Mouse (Mus musculus): ENCODE data around the gene Sept12. TPM values are rescaled to one million over a fixed set of nuclear protein-coding genes. Genes with fewer than 3 reads are reported as not detected.

Sept12 gene
- polyA plus RNA-seq, 1 experiment from 2014 or later, result 0.05 TPM

DNA sequence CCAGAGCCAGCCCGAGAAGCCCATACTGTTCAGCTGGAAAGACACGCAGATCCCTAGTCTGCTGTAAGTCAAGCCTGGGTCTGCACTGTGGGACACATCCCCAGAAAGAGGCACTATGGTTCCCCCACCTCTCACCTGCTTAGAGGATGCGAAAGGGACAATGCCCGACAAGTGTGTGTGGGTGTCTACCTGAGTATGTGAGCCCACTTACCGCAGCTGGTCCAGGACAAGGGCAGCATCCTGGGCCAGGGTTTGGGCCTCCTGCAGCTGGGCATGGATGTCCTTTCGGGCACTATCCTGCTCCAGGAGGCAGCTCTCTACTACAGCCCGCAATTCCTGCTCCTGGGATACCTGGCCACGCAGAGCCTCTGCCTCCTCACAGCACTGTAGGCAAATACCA, 54.8 kb downstream of the Sept12 start:
- no peak overlapping the region for H3K4me3 ChIP-seq
- H3K4me1 ChIP-seq (replicated peaks), result peaks cover 22% of the 10 kb centered on the region
- no peaks in the 10 kb centered on the region for H3K9me3 ChIP-seq
- DNase-seq (ENCODE audit: low spot score), result no peak
- peaks cover 79% of the 10 kb centered on the region for H3K36me3 ChIP-seq
- no peak overlapping the region for H3K27ac ChIP-seq
- WGBS, result 91% methylated on average over 8 of the region's 8 CpGs
- no peaks in the 10 kb centered on the region for H3K27me3 ChIP-seq (ENCODE audit: insufficient read depth, poor library complexity, severe bottlenecking)

DNA sequence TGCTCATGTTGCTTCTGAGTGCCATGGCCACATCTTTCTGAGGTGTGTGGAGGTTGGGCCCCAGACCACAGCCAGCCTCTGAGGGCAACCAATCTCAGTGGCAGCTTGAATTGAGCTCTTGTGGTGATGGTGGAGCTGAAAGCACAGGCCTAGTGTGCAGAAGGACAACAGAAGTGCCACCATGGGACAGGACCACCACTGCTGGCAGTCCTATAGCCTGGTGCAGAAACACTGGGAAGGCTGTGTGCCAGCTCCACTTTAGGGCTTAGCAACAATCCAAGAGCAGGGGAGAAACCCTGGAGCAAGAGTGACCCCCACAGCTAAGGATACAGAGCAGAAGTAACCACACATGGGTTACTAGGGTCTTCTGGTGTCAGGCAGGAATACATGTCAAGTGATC, 56.6 kb downstream of the Sept12 start:
- no peak overlapping the region for H3K27ac ChIP-seq
- peaks cover 79% of the 10 kb centered on the region for H3K36me3 ChIP-seq
- no peak for DNase-seq (ENCODE audit: low spot score)
- H3K4me1 ChIP-seq (replicated peaks), result peaks cover 22% of the 10 kb centered on the region
- H3K9me3 ChIP-seq, result no peaks in the 10 kb centered on the region
- no peaks in the 10 kb centered on the region for H3K27me3 ChIP-seq (ENCODE audit: insufficient read depth, poor library complexity, severe bottlenecking)
- H3K4me3 ChIP-seq, result no peak overlapping the region

DNA sequence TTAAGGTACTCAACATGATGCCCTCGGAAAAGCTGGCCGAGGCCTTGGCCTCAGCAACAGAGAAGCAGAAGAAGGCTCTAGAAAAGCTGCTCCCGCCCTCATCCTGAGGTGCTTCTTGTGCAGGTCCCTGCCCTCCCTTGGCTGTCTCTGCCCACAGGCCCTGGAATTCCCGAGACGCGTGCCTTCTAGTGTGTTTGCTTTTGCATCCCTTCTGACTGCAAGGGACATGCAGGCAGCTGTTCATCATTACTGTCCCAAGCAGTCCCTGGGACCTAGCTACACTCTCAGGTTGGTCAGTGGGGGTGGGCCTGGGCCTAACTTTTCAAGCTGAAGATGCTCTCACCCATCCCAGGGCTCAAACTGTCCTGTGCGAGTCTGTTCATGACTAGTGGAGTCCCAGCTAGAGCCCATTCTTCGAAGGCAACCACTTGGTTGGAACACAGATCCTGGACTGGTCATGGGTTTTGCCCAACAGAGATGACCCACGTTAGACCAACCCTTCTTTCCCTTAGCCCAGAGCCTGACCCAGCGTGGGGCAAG, 57.3 kb downstream of the Sept12 start:
- peaks cover 22% of the 10 kb centered on the region for H3K4me1 ChIP-seq (replicated peaks)
- no peak for DNase-seq (ENCODE audit: low spot score)
- H3K36me3 ChIP-seq, result peaks cover 80% of the 10 kb centered on the region
- no peaks in the 10 kb centered on the region for H3K27me3 ChIP-seq (ENCODE audit: insufficient read depth, poor library complexity, severe bottlenecking)
- no peak overlapping the region for H3K27ac ChIP-seq
- H3K9me3 ChIP-seq, result no peaks in the 10 kb centered on the region
- H3K4me3 ChIP-seq, result peak overlapping the region; percentile 91
- WGBS, result 89% methylated on average over 10 of the region's 10 CpGs

DNA sequence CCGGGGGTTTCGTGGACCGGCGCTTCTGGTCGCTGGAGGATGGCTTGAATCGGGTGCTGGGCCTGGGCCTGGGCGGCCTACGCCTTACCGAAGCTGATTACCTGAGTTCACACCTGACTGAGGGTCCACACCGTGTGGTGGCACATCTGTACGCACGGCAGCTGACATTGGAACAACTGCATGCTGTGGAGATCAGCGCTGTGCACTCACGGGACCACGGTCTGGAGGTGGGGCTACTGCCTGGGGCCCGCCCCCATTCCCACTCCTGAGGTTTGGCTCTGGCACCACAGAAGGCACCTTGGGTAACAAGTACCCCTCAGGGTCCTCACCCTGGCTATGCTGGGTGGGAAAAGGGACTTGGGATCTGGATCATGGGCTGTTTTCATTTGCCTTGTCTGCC, 58.2 kb downstream of the Sept12 start:
- WGBS, result 4% methylated on average over 16 of the region's 16 CpGs
- DNase-seq (ENCODE audit: low spot score), result peak; percentile 33
- H3K9me3 ChIP-seq, result no peaks in the 10 kb centered on the region
- peaks cover 80% of the 10 kb centered on the region for H3K36me3 ChIP-seq
- H3K4me1 ChIP-seq (replicated peaks), result peaks cover 22% of the 10 kb centered on the region
- H3K27me3 ChIP-seq (ENCODE audit: insufficient read depth, poor library complexity, severe bottlenecking), result no peaks in the 10 kb centered on the region
- peak overlapping the region; percentile 91 for H3K27ac ChIP-seq
- H3K4me3 ChIP-seq, result peak overlapping the region; percentile 91

DNA sequence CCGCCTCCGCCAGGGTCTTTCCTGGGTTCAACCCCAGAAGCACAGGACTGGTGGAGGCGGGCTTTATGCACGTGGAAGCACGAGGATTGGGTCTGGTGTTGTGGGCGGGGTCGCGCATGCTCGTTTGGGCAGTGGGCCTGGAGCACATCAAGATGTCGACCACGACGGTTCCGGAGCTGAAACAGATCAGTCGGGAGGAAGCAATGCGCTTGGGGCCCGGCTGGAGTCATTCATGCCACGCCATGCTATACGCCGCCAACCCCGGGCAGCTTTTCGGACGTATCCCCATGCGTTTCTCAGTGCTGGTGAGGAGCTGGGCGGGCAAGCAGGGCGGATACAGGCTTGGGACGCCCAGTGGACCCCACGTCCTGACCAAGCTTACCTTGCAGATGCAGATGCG, 58.7 kb downstream of the Sept12 start:
- Histone ChIP-seq H3K27ac (peak overlapping the region; percentile 91), H3K9me3 (no peaks in the 10 kb centered on the region), H3K36me3 (peaks cover 80% of the 10 kb centered on the region), H3K27me3 (ENCODE audit: insufficient read depth, poor library complexity, severe bottlenecking) (no peaks in the 10 kb centered on the region), H3K4me1 (replicated peaks) (peaks cover 22% of the 10 kb centered on the region), H3K4me3 (peak overlapping the region; percentile 91)
- WGBS, result under 1% methylated on average over 28 of the region's 28 CpGs
- DNase-seq (ENCODE audit: low spot score), result peak; percentile 95

DNA sequence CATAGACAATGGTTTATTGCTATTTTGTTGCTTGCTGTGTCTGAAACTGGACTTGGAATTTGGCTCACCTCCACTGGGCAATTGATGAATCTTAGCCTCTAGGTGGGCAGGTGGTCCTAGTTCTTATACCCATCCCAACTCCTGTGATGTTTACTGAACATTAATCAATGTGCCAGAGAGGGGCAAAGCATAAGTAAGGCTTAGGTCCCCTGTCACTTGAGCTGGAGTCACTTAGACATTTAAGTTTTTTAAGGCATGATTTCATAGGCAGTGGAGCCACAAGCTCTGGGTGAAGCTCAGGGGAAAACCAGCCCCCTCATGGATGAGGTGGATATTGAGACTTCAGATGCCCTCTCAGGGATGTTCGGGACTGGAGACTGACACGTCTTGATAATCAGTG, 59.2 kb downstream of the Sept12 start, which contains the start of gene Nudt16l1:
Gene Nudt16l1 (plus strand): TSS at position 301 of the 400 bp plus-strand sequence.
- DNase-seq (ENCODE audit: low spot score), result no peak
- Histone ChIP-seq H3K4me3 (peak within 1 kb of the TSS; percentile 91), H3K27ac (peak within 1 kb of the TSS; percentile 91), H3K27me3 (ENCODE audit: insufficient read depth, poor library complexity, severe bottlenecking) (no peaks in the 10 kb centered on the region), H3K36me3 (peaks cover 80% of the 10 kb centered on the region), H3K9me3 (no peaks in the 10 kb centered on the region), H3K4me1 (replicated peaks) (peaks cover 22% of the 10 kb centered on the region)
- 7% methylated on average over 2 of the region's 2 CpGs for WGBS

DNA sequence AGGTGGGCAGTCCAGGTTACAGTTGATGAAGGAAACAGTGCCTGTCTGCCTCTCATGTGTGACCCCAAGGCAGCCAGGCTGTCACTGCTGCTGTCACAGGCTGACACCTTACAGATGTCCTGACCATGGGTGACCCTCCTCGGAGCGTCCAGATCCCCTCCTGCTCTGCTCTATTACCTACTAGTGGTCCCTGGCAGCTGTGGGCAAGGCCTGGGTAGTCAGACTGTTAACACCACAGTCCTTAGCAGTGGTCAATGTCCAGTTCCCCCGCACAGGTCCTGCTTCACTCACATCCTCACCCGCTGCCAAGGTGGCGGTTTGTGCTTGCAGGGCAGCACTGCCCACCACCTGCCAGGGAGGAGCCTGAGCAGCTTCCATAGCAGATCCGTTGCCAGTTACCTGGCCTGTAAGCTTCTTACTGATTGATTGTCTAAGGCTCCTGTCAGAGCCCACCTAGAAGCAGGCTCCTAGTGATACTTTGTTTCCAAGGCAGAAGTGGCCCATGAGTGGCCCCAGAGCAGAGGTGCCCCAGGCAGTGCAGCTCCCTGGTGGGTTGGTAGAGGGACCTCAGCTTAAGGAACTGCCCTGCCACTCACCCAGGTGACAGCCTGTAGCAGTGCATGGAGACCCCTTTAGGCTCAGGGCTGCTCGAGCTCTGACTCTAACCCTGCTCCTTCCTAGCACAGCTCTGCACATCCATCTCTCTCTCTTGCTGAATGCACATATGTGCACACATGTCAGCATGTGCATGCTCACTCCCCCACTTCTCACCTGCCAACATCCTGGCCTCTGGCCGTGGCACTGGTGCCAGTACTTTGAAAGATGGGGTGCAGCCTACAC, 60.1 kb downstream of the Sept12 start:
- peaks cover 22% of the 10 kb centered on the region for H3K4me1 ChIP-seq (replicated peaks)
- no peak for DNase-seq (ENCODE audit: low spot score)
- no peak overlapping the region for H3K27ac ChIP-seq
- no peak overlapping the region for H3K4me3 ChIP-seq
- peaks cover 80% of the 10 kb centered on the region for H3K36me3 ChIP-seq
- WGBS, result 92% methylated on average over 8 of the region's 8 CpGs
- no peaks in the 10 kb centered on the region for H3K9me3 ChIP-seq
- no peaks in the 10 kb centered on the region for H3K27me3 ChIP-seq (ENCODE audit: insufficient read depth, poor library complexity, severe bottlenecking)

Other genes with a start within 250 kb of the Sept12 start
- gene Cdip1, start 207.6 kb downstream of the Sept12 start, polyA plus RNA-seq (2016; fragmentation: Nextera tagmentation; extraction: Ambion mirVana), result 109 and 111 TPM in 2 replicates
- 0.51 and 0.55 TPM in 2 replicates for gene 4930562C15Rik, start 162.4 kb downstream of the Sept12 start, polyA plus RNA-seq (2016; fragmentation: Nextera tagmentation; extraction: Ambion mirVana)
- 33.1 and 41.3 TPM in 2 replicates for gene Ubald1, start 117.5 kb downstream of the Sept12 start, polyA plus RNA-seq (2016; fragmentation: Nextera tagmentation; extraction: Ambion mirVana)
- 71.6 and 80.8 TPM in 2 replicates for gene Mgrn1, start 111.6 kb downstream of the Sept12 start, polyA plus RNA-seq (2016; fragmentation: Nextera tagmentation; extraction: Ambion mirVana)
- gene Nudt16l1, start 59.1 kb downstream of the Sept12 start, polyA plus RNA-seq (2016; fragmentation: Nextera tagmentation; extraction: Ambion mirVana), result 141 and 145 TPM in 2 replicates
- 52.3 and 60.0 TPM in 2 replicates for gene Anks3, start 33.6 kb downstream of the Sept12 start, polyA plus RNA-seq (2016; fragmentation: Nextera tagmentation; extraction: Ambion mirVana)
- gene Smim22, start 9.4 kb upstream of the Sept12 start, polyA plus RNA-seq (2016; fragmentation: Nextera tagmentation; extraction: Ambion mirVana), result 4.6 and 5.4 TPM in 2 replicates
- gene Rogdi, start 15.7 kb upstream of the Sept12 start, polyA plus RNA-seq (2016; fragmentation: Nextera tagmentation; extraction: Ambion mirVana), result 63.7 and 108 TPM in 2 replicates
- gene Glyr1, start 52.0 kb upstream of the Sept12 start, polyA plus RNA-seq (2016; fragmentation: Nextera tagmentation; extraction: Ambion mirVana), result 211 and 219 TPM in 2 replicates
- 17.8 TPM in 2 replicates for gene Ubn1, start 52.2 kb upstream of the Sept12 start, polyA plus RNA-seq (2016; fragmentation: Nextera tagmentation; extraction: Ambion mirVana)
- gene Ppl, start 134.6 kb upstream of the Sept12 start, polyA plus RNA-seq (2016; fragmentation: Nextera tagmentation; extraction: Ambion mirVana), result 1.4 and 1.9 TPM in 2 replicates
- gene Sec14l5, start 149.3 kb upstream of the Sept12 start, polyA plus RNA-seq (2016; fragmentation: Nextera tagmentation; extraction: Ambion mirVana), result 0.29 and 0.78 TPM in 2 replicates
- 14.4 and 15.3 TPM in 2 replicates for gene Nagpa, start 206.2 kb upstream of the Sept12 start, polyA plus RNA-seq (2016; fragmentation: Nextera tagmentation; extraction: Ambion mirVana)
- 1.8 and 3.2 TPM in 2 replicates for gene AU021092, start 224.4 kb upstream of the Sept12 start, polyA plus RNA-seq (2016; fragmentation: Nextera tagmentation; extraction: Ambion mirVana)
- 27.8 and 28.0 TPM in 2 replicates for gene Alg1, start 235.8 kb upstream of the Sept12 start, polyA plus RNA-seq (2016; fragmentation: Nextera tagmentation; extraction: Ambion mirVana)

Measured in hindbrain, embryonic 10.5 days (tissue).